Mouse (Mus musculus): ENCODE results near the gene Hist1h2bj.
A peak's percentile ranks its signal among the peaks of the same experiment; 100 is the strongest.
"Not testable (repeated sequence)": the region's sequence is repeated elsewhere in the genome, so short reads cannot be mapped to it uniquely, and the experiment has no call there.

Gene Hist1h2bj

GRCm38 (mm10) chr13:22042568-22043502 is at the start of gene Hist1h2bj, which contains the start of gene Hist1h2ag:
Gene Hist1h2bj (plus strand): TSS chr13:22043214.
Gene Hist1h2ag (minus strand): TSS chr13:22042944.
- H3K36me3 ChIP-seq (ENCODE audit: control insufficient read depth, insufficient read depth, low read length, poor library complexity, severe bottlenecking); H3K27me3 ChIP-seq (ENCODE audit: control insufficient read depth, insufficient read depth, low read length, poor library complexity, severe bottlenecking): not testable (repeated sequence)
- peak; percentile 98 for DNase-seq (ENCODE audit: low read depth, low spot score)

GRCm38 (mm10) chr13:21993957-21994738 is 48.9 kb upstream of the Hist1h2bj start:
- Histone ChIP-seq H3K36me3 (ENCODE audit: control insufficient read depth, insufficient read depth, low read length, poor library complexity, severe bottlenecking) (no peaks in the 10 kb centered on the region), H3K27me3 (ENCODE audit: control insufficient read depth, insufficient read depth, low read length, poor library complexity, severe bottlenecking) (peaks cover 3% of the 10 kb centered on the region; the same call in 1 of the 2 replicates)
- peak; percentile 44 for DNase-seq (ENCODE audit: low read depth, low spot score)

- no peaks in the 10 kb centered on the region for H3K36me3 ChIP-seq (ENCODE audit: control insufficient read depth, insufficient read depth, low read length, poor library complexity, severe bottlenecking)
- peaks cover 3% of the 10 kb centered on the region; the same call in 1 of the 2 replicates for H3K27me3 ChIP-seq (ENCODE audit: control insufficient read depth, insufficient read depth, low read length, poor library complexity, severe bottlenecking)
- peak; percentile 19 for DNase-seq (ENCODE audit: low read depth, low spot score)
Observed at GRCm38 (mm10) chr13:21994896-21995295, 48.1 kb upstream of the Hist1h2bj start.

GRCm38 (mm10) chr13:21995331-21995914 is 47.6 kb upstream of the Hist1h2bj start:
- Histone ChIP-seq H3K36me3 (ENCODE audit: control insufficient read depth, insufficient read depth, low read length, poor library complexity, severe bottlenecking) (no peaks in the 10 kb centered on the region), H3K27me3 (ENCODE audit: control insufficient read depth, insufficient read depth, low read length, poor library complexity, severe bottlenecking) (peaks cover 3% of the 10 kb centered on the region; the same call in 1 of the 2 replicates)
- peak; percentile 74 for DNase-seq (ENCODE audit: low read depth, low spot score)

GRCm38 (mm10) chr13:21996101-21996839 is 46.7 kb upstream of the Hist1h2bj start:
- peak; percentile 67 for DNase-seq (ENCODE audit: low read depth, low spot score)
- Histone ChIP-seq H3K36me3 (ENCODE audit: control insufficient read depth, insufficient read depth, low read length, poor library complexity, severe bottlenecking) (no peaks in the 10 kb centered on the region), H3K27me3 (ENCODE audit: control insufficient read depth, insufficient read depth, low read length, poor library complexity, severe bottlenecking) (peaks cover 3% of the 10 kb centered on the region; the same call in 1 of the 2 replicates)

- H3K36me3 ChIP-seq (ENCODE audit: control insufficient read depth, insufficient read depth, low read length, poor library complexity, severe bottlenecking) = no peaks in the 10 kb centered on the region
- peak; percentile 20 for DNase-seq (ENCODE audit: low read depth, low spot score)
Observed at GRCm38 (mm10) chr13:21996840-21997185, 46.2 kb upstream of the Hist1h2bj start.

GRCm38 (mm10) chr13:21997201-21997820 is 45.7 kb upstream of the Hist1h2bj start:
- Histone ChIP-seq H3K27me3 (ENCODE audit: control insufficient read depth, insufficient read depth, low read length, poor library complexity, severe bottlenecking) (peaks cover 3% of the 10 kb centered on the region; the same call in 1 of the 2 replicates), H3K36me3 (ENCODE audit: control insufficient read depth, insufficient read depth, low read length, poor library complexity, severe bottlenecking) (no peaks in the 10 kb centered on the region)
- no peak for DNase-seq (ENCODE audit: low read depth, low spot score)

More at GRCm38 (mm10) chr13:21996840-21997185, 46.2 kb upstream of the Hist1h2bj start:
- peaks cover 3% of the 10 kb centered on the region; the same call in 1 of the 2 replicates for H3K27me3 ChIP-seq (ENCODE audit: control insufficient read depth, insufficient read depth, low read length, poor library complexity, severe bottlenecking)

- Histone ChIP-seq H3K36me3 (ENCODE audit: control insufficient read depth, insufficient read depth, low read length, poor library complexity, severe bottlenecking) (no peaks in the 10 kb centered on the region), H3K27me3 (ENCODE audit: control insufficient read depth, insufficient read depth, low read length, poor library complexity, severe bottlenecking) (peaks cover 3% of the 10 kb centered on the region; the same call in 1 of the 2 replicates)
- no peak for DNase-seq (ENCODE audit: low read depth, low spot score)
Observed at GRCm38 (mm10) chr13:21997821-21998220, 45.2 kb upstream of the Hist1h2bj start.

GRCm38 (mm10) chr13:21998412-21998811 is 44.6 kb upstream of the Hist1h2bj start:
- Histone ChIP-seq H3K36me3 (ENCODE audit: control insufficient read depth, insufficient read depth, low read length, poor library complexity, severe bottlenecking) (no peaks in the 10 kb centered on the region), H3K27me3 (ENCODE audit: control insufficient read depth, insufficient read depth, low read length, poor library complexity, severe bottlenecking) (peaks cover 3% of the 10 kb centered on the region; the same call in 1 of the 2 replicates)
- no peak for DNase-seq (ENCODE audit: low read depth, low spot score)

- Histone ChIP-seq H3K27me3 (ENCODE audit: control insufficient read depth, insufficient read depth, low read length, poor library complexity, severe bottlenecking) (peaks cover 3% of the 10 kb centered on the region; the same call in 1 of the 2 replicates), H3K36me3 (ENCODE audit: control insufficient read depth, insufficient read depth, low read length, poor library complexity, severe bottlenecking) (no peaks in the 10 kb centered on the region)
- no peak for DNase-seq (ENCODE audit: low read depth, low spot score)
Observed at GRCm38 (mm10) chr13:21999147-21999546, 43.9 kb upstream of the Hist1h2bj start.

- peak; percentile 55 for DNase-seq (ENCODE audit: low read depth, low spot score)
- H3K36me3 ChIP-seq (ENCODE audit: control insufficient read depth, insufficient read depth, low read length, poor library complexity, severe bottlenecking) = no peaks in the 10 kb centered on the region
- peaks cover 3% of the 10 kb centered on the region; the same call in 1 of the 2 replicates for H3K27me3 ChIP-seq (ENCODE audit: control insufficient read depth, insufficient read depth, low read length, poor library complexity, severe bottlenecking)
Observed at GRCm38 (mm10) chr13:22001346-22001745, 41.7 kb upstream of the Hist1h2bj start.

GRCm38 (mm10) chr13:22001823-22002222 is 41.2 kb upstream of the Hist1h2bj start:
- Histone ChIP-seq H3K27me3 (ENCODE audit: control insufficient read depth, insufficient read depth, low read length, poor library complexity, severe bottlenecking) (peaks cover 3% of the 10 kb centered on the region; the same call in 1 of the 2 replicates), H3K36me3 (ENCODE audit: control insufficient read depth, insufficient read depth, low read length, poor library complexity, severe bottlenecking) (no peaks in the 10 kb centered on the region)
- DNase-seq (ENCODE audit: low read depth, low spot score) = peak; percentile 32

GRCm38 (mm10) chr13:22005605-22006333 is 37.2 kb upstream of the Hist1h2bj start:
- peak; percentile 60 for DNase-seq (ENCODE audit: low read depth, low spot score)
- no peaks in the 10 kb centered on the region for H3K27me3 ChIP-seq (ENCODE audit: control insufficient read depth, insufficient read depth, low read length, poor library complexity, severe bottlenecking)
- no peaks in the 10 kb centered on the region for H3K36me3 ChIP-seq (ENCODE audit: control insufficient read depth, insufficient read depth, low read length, poor library complexity, severe bottlenecking)

All from splenic B cell, adult 2 months (primary cell).